Mouse (Mus musculus) G1E-ER4 (cell line): ENCODE measurements around the gene Itgav. TPM values are rescaled to one million over a fixed set of nuclear protein-coding genes. Genes with fewer than 3 reads are reported as not detected.

ENCODE experiments used
- GATA1 ChIP-seq: IDR thresholded peaks from one replicate; pipeline ENCODE4 v1.8.0; 2012; ENCODE audit warnings: low read length, inconsistent platforms
- polyA plus RNA-seq: library from polyadenylated mRNA; stranded (reverse); fragments of >175 nt; gene quantifications from 2 replicates; pipeline ENCODE4 v1.2.3, GENCODE M21; 2012

Gene Itgav
- polyA plus RNA-seq, 1 experiment, result 18.9 TPM

- no peak for TF ChIP-seq GATA1
These were observed 8.7 kb downstream of the Itgav start for GRCm38 (mm10) chr2:83732896-83733295.

GRCm38 (mm10) chr2:83733981-83734393 is 9.8 kb downstream of the Itgav start:
- TF ChIP-seq GATA1, result peak; percentile 10

GRCm38 (mm10) chr2:83735276-83735675 is 11.1 kb downstream of the Itgav start:
- no peak for TF ChIP-seq GATA1

GRCm38 (mm10) chr2:83736836-83737235 is 12.6 kb downstream of the Itgav start:
- no peak for TF ChIP-seq GATA1

GRCm38 (mm10) chr2:83738586-83739251 is 14.5 kb downstream of the Itgav start:
- no peak for TF ChIP-seq GATA1

- TF ChIP-seq GATA1, result no peak
These were observed 15.4 kb downstream of the Itgav start for GRCm38 (mm10) chr2:83739461-83740124.

- no peak for TF ChIP-seq GATA1
These were observed 16.4 kb downstream of the Itgav start for GRCm38 (mm10) chr2:83740601-83741031.

GRCm38 (mm10) chr2:83742210-83742609 is 18.0 kb downstream of the Itgav start:
- TF ChIP-seq GATA1, result no peak

- TF ChIP-seq GATA1, result no peak
These were observed 18.6 kb downstream of the Itgav start for GRCm38 (mm10) chr2:83742836-83743235.

GRCm38 (mm10) chr2:83744276-83744952 is 20.2 kb downstream of the Itgav start:
- TF ChIP-seq GATA1, result no peak

- TF ChIP-seq GATA1, result no peak
These were observed 21.1 kb downstream of the Itgav start for GRCm38 (mm10) chr2:83745257-83745656.

- TF ChIP-seq GATA1, result no peak
These were observed 24.5 kb downstream of the Itgav start for GRCm38 (mm10) chr2:83748581-83749118.

- no peak for TF ChIP-seq GATA1
These were observed 28.8 kb downstream of the Itgav start for GRCm38 (mm10) chr2:83753008-83753407.

GRCm38 (mm10) chr2:83754306-83754837 is 30.2 kb downstream of the Itgav start:
- no peak for TF ChIP-seq GATA1

GRCm38 (mm10) chr2:83758606-83759215 is 34.5 kb downstream of the Itgav start:
- TF ChIP-seq GATA1, result no peak
